Mouse (Mus musculus): ENCODE measurements around the gene Zfp429. TPM values are rescaled to one million over a fixed set of nuclear protein-coding genes. Genes with fewer than 3 reads are reported as not detected.
A peak's percentile ranks its signal among the peaks of the same experiment; 100 is the strongest.
"Not testable (repeated sequence)": the region's sequence is repeated elsewhere in the genome, so short reads cannot be mapped to it uniquely, and the experiment has no call there.

The Zfp429 gene
- polyA plus RNA-seq, 1 experiment from 2014 or later: 3.4 TPM

- not testable (repeated sequence) for DNase-seq (ENCODE audit: low spot score); H3K4me1 ChIP-seq (replicated peaks; ENCODE audit: control insufficient read depth, insufficient read depth, low read length); H3K9ac ChIP-seq; H3K4me2 ChIP-seq (replicated peaks); H3K9me3 ChIP-seq (ENCODE audit: control insufficient read depth, low read length); H3K36me3 ChIP-seq (replicated peaks; ENCODE audit: control insufficient read depth, insufficient read depth); H3K27ac ChIP-seq; H3K27me3 ChIP-seq (ENCODE audit: control insufficient read depth, insufficient read depth, low read length); H3K4me3 ChIP-seq (replicated peaks; ENCODE audit: low read length); ATAC-seq (ENCODE audit: low FRiP score)
- WGBS: 82% methylated on average over 3 of the region's 3 CpGs
Observed at GRCm38 (mm10) chr13:67413634-67414033, 14.0 kb upstream of the Zfp429 start.

GRCm38 (mm10) chr13:67376255-67376654, 23.4 kb downstream of the Zfp429 start:
- H3K4me2 ChIP-seq (replicated peaks); H3K27ac ChIP-seq; H3K4me3 ChIP-seq (replicated peaks; ENCODE audit: low read length); H3K27me3 ChIP-seq (ENCODE audit: control insufficient read depth, insufficient read depth, low read length); H3K4me1 ChIP-seq (replicated peaks; ENCODE audit: control insufficient read depth, insufficient read depth, low read length); H3K9ac ChIP-seq; H3K9me3 ChIP-seq (ENCODE audit: control insufficient read depth, low read length); DNase-seq (ENCODE audit: low spot score); ATAC-seq (ENCODE audit: low FRiP score); H3K36me3 ChIP-seq (replicated peaks; ENCODE audit: control insufficient read depth, insufficient read depth): not testable (repeated sequence)
- WGBS: 61% methylated on average over 3 of the region's 3 CpGs

- Histone ChIP-seq H3K4me3 (replicated peaks; ENCODE audit: low read length) (peak within 1 kb of the TSS; percentile 35), H3K4me2 (replicated peaks) (peak within 1 kb of the TSS; percentile 65), H3K9ac (peak within 1 kb of the TSS; percentile 45; the same call in 1 of the 2 replicates)
- H3K27me3 ChIP-seq (ENCODE audit: control insufficient read depth, insufficient read depth, low read length); H3K36me3 ChIP-seq (replicated peaks; ENCODE audit: control insufficient read depth, insufficient read depth); H3K27ac ChIP-seq; H3K9me3 ChIP-seq (ENCODE audit: control insufficient read depth, low read length); H3K4me1 ChIP-seq (replicated peaks; ENCODE audit: control insufficient read depth, insufficient read depth, low read length): not testable (repeated sequence)
- 18% methylated on average over 14 of the region's 15 CpGs for WGBS
- peak; percentile 71 for DNase-seq (ENCODE audit: low spot score)
- ATAC-seq (ENCODE audit: low FRiP score): peak; percentile 91
Observed at GRCm38 (mm10) chr13:67375050-67375911, 24.3 kb downstream of the Zfp429 start, which contains the start of the genes Gm28041 and Zfp456. Gene Gm28041 (minus strand): TSS chr13:67375733. Gene Zfp456 (minus strand): TSS chr13:67375810.

GRCm38 (mm10) chr13:67360131-67360744, 39.4 kb downstream of the Zfp429 start, which contains the start of the genes Gm28044 and Zfp953:
Gene Gm28044 (minus strand): TSS chr13:67360536.
Gene Zfp953 (minus strand): TSS chr13:67360605.
- under 1% methylated on average over 15 of the region's 15 CpGs for WGBS
- H3K27me3 ChIP-seq (ENCODE audit: control insufficient read depth, insufficient read depth, low read length): no peaks in the 10 kb centered on the region
- H3K9ac ChIP-seq: peak within 1 kb of the TSS; percentile 64
- DNase-seq (ENCODE audit: low spot score) (peak; percentile 93), ATAC-seq (ENCODE audit: low FRiP score) (peak; percentile 92)
- H3K36me3 ChIP-seq (replicated peaks; ENCODE audit: control insufficient read depth, insufficient read depth): no peaks in the 10 kb centered on the region
- H3K4me2 ChIP-seq (replicated peaks): peak within 1 kb of the TSS; percentile 82
- no peaks in the 10 kb centered on the region for H3K4me1 ChIP-seq (replicated peaks; ENCODE audit: control insufficient read depth, insufficient read depth, low read length)
- H3K9me3 ChIP-seq (ENCODE audit: control insufficient read depth, low read length): no peaks in the 10 kb centered on the region
- 0 out of 2 replicates have a peak within 1 kb of the TSS, but pooled peaks have one; percentile 35 for H3K27ac ChIP-seq
- H3K4me3 ChIP-seq (replicated peaks; ENCODE audit: low read length): peak within 1 kb of the TSS; percentile 66

- Histone ChIP-seq H3K27ac (no peak overlapping the region), H3K9ac (no peak overlapping the region), H3K36me3 (replicated peaks; ENCODE audit: control insufficient read depth, insufficient read depth) (no peaks in the 10 kb centered on the region), H3K4me2 (replicated peaks) (no peak overlapping the region), H3K27me3 (ENCODE audit: control insufficient read depth, insufficient read depth, low read length) (no peaks in the 10 kb centered on the region), H3K9me3 (ENCODE audit: control insufficient read depth, low read length) (no peaks in the 10 kb centered on the region), H3K4me3 (replicated peaks; ENCODE audit: low read length) (no peak overlapping the region), H3K4me1 (replicated peaks; ENCODE audit: control insufficient read depth, insufficient read depth, low read length) (no peaks in the 10 kb centered on the region)
- no peak for ATAC-seq (ENCODE audit: low FRiP score)
- no peak for DNase-seq (ENCODE audit: low spot score)
Observed at GRCm38 (mm10) chr13:67351854-67352253, 47.8 kb downstream of the Zfp429 start.

- DNase-seq (ENCODE audit: low spot score): no peak
- Histone ChIP-seq H3K4me2 (replicated peaks) (no peak overlapping the region), H3K9ac (no peak overlapping the region), H3K4me3 (replicated peaks; ENCODE audit: low read length) (no peak overlapping the region), H3K36me3 (replicated peaks; ENCODE audit: control insufficient read depth, insufficient read depth) (peaks cover 15% of the 10 kb centered on the region), H3K27me3 (ENCODE audit: control insufficient read depth, insufficient read depth, low read length) (no peaks in the 10 kb centered on the region), H3K27ac (no peak overlapping the region), H3K9me3 (ENCODE audit: control insufficient read depth, low read length) (no peaks in the 10 kb centered on the region), H3K4me1 (replicated peaks; ENCODE audit: control insufficient read depth, insufficient read depth, low read length) (no peaks in the 10 kb centered on the region)
- no peak for ATAC-seq (ENCODE audit: low FRiP score)
- WGBS: 95% methylated on average over 2 of the region's 2 CpGs
Observed at GRCm38 (mm10) chr13:67343422-67343821, 56.2 kb downstream of the Zfp429 start.

Other genes with a start within 250 kb of the Zfp429 start
- 4.4 and 5.1 TPM in 2 replicates for gene Rsl1, start 226.6 kb downstream of the Zfp429 start, polyA plus RNA-seq (2014; fragmentation: Nextera tagmentation; extraction: Ambion mirVana)
- gene Zfp455, start 205.3 kb downstream of the Zfp429 start, polyA plus RNA-seq (2014; fragmentation: Nextera tagmentation; extraction: Ambion mirVana): 2.1 and 2.3 TPM in 2 replicates
- 6.2 and 6.7 TPM in 2 replicates for gene Zfp458, start 121.4 kb downstream of the Zfp429 start, polyA plus RNA-seq (2014; fragmentation: Nextera tagmentation; extraction: Ambion mirVana)
- 1.2 and 1.3 TPM in 2 replicates for gene Zfp457, start 93.3 kb downstream of the Zfp429 start, polyA plus RNA-seq (2014; fragmentation: Nextera tagmentation; extraction: Ambion mirVana)
- gene Zfp595, start 67.2 kb downstream of the Zfp429 start, polyA plus RNA-seq (2014; fragmentation: Nextera tagmentation; extraction: Ambion mirVana): 1.9 and 2.3 TPM in 2 replicates
- gene Gm28044, start 39.3 kb downstream of the Zfp429 start, polyA plus RNA-seq (2014; fragmentation: Nextera tagmentation; extraction: Ambion mirVana): not detected in 2 replicates
- gene Zfp953, start 39.2 kb downstream of the Zfp429 start, polyA plus RNA-seq (2014; fragmentation: Nextera tagmentation; extraction: Ambion mirVana): 0.79 and 0.93 TPM in 2 replicates
- gene Gm28041, start 24.1 kb downstream of the Zfp429 start, polyA plus RNA-seq (2014; fragmentation: Nextera tagmentation; extraction: Ambion mirVana): not detected in 2 replicates
- gene Zfp456, start 24.0 kb downstream of the Zfp429 start, polyA plus RNA-seq (2014; fragmentation: Nextera tagmentation; extraction: Ambion mirVana): 0.80 and 1.4 TPM in 2 replicates
- 0.36 and 0.90 TPM in 2 replicates for gene Zfp459, start 21.6 kb upstream of the Zfp429 start, polyA plus RNA-seq (2014; fragmentation: Nextera tagmentation; extraction: Ambion mirVana)
- gene Zfp874a, start 51.8 kb upstream of the Zfp429 start, polyA plus RNA-seq (2014; fragmentation: Nextera tagmentation; extraction: Ambion mirVana): 6.9 and 8.0 TPM in 2 replicates
- 2.1 and 2.3 TPM in 2 replicates for gene Zfp874b, start 84.4 kb upstream of the Zfp429 start, polyA plus RNA-seq (2014; fragmentation: Nextera tagmentation; extraction: Ambion mirVana)
- gene Zfp58, start 100.7 kb upstream of the Zfp429 start, polyA plus RNA-seq (2014; fragmentation: Nextera tagmentation; extraction: Ambion mirVana): 9.5 and 11.8 TPM in 2 replicates
- not detected in 2 replicates for gene Gm26965, start 126.3 kb upstream of the Zfp429 start, polyA plus RNA-seq (2014; fragmentation: Nextera tagmentation; extraction: Ambion mirVana)
- gene Zfp87, start 126.4 kb upstream of the Zfp429 start, polyA plus RNA-seq (2014; fragmentation: Nextera tagmentation; extraction: Ambion mirVana): 36.3 and 40.2 TPM in 2 replicates
- gene Zfp748, start 154.0 kb upstream of the Zfp429 start, polyA plus RNA-seq (2014; fragmentation: Nextera tagmentation; extraction: Ambion mirVana): 14.6 and 16.9 TPM in 2 replicates
- gene Zfp729b, start 209.9 kb upstream of the Zfp429 start, polyA plus RNA-seq (2014; fragmentation: Nextera tagmentation; extraction: Ambion mirVana): 7.2 and 7.4 TPM in 2 replicates
- not detected in 2 replicates for gene Gm49345, start 237.9 kb upstream of the Zfp429 start, polyA plus RNA-seq (2014; fragmentation: Nextera tagmentation; extraction: Ambion mirVana)
- gene Zfp729a, start 238.0 kb upstream of the Zfp429 start, polyA plus RNA-seq (2014; fragmentation: Nextera tagmentation; extraction: Ambion mirVana): 3.4 and 6.1 TPM in 2 replicates

All from hindbrain, embryonic 14.5 days (tissue).